Mouse (Mus musculus): ENCODE results near the gene Yif1a. TPM values are rescaled to one million over a fixed set of nuclear protein-coding genes. Genes with fewer than 3 reads are reported as not detected.

Yif1a gene
- polyA plus RNA-seq, 1 experiment from 2014 or later = 72.6 TPM

- peaks cover 40% of the 10 kb centered on the region for H3K36me3 ChIP-seq (replicated peaks; ENCODE audit: control insufficient read depth, insufficient read depth)
- WGBS = 77% methylated on average over 12 of the region's 12 CpGs
- peak overlapping the region; percentile 69 for H3K4me3 ChIP-seq (replicated peaks; ENCODE audit: low read length)
- H3K4me1 ChIP-seq (replicated peaks; ENCODE audit: control insufficient read depth, insufficient read depth, low read length) = peaks cover 50% of the 10 kb centered on the region
- DNase-seq (ENCODE audit: low spot score) (no peak), ATAC-seq (ENCODE audit: low FRiP score) (no peak)
- H3K4me2 ChIP-seq (replicated peaks) = peak overlapping the region; percentile 56
- H3K9me3 ChIP-seq (ENCODE audit: control insufficient read depth, low read length) = no peaks in the 10 kb centered on the region
- peak overlapping the region; percentile 50 for H3K9ac ChIP-seq
- no peaks in the 10 kb centered on the region for H3K27me3 ChIP-seq (ENCODE audit: control insufficient read depth, insufficient read depth, low read length)
- H3K27ac ChIP-seq = peak overlapping the region; percentile 96
Measured at GRCm38 (mm10) chr19:5093481-5094242, 5.3 kb downstream of the Yif1a start.

DNA sequence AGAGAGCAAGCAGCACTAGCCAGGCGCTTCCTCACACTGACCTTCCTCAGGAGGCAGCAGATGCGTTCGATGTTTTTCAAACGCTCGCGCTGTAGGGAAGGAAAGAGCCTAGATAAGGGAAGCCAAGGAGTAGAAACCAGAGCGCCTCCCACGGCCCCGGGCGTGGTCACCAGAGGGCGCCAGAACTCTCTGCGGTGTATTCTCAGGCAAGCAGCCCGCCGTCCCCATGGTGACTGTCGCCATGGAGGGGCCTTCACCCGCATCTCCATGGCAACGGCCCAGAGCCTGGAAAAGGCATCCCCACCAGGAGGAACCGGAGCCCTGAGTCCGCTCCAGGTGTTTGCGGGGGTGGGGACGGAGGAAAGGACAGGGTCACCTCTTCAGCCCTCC is 5.9 kb downstream of the Yif1a start:
- peaks cover 52% of the 10 kb centered on the region for H3K4me1 ChIP-seq (replicated peaks; ENCODE audit: control insufficient read depth, insufficient read depth, low read length)
- peak; percentile 51 for ATAC-seq (ENCODE audit: low FRiP score)

GRCm38 (mm10) chr19:5094746-5095417 is 6.5 kb downstream of the Yif1a start:
- peaks cover 46% of the 10 kb centered on the region for H3K36me3 ChIP-seq (replicated peaks; ENCODE audit: control insufficient read depth, insufficient read depth)
- H3K9me3 ChIP-seq (ENCODE audit: control insufficient read depth, low read length) = no peaks in the 10 kb centered on the region
- peaks cover 49% of the 10 kb centered on the region for H3K4me1 ChIP-seq (replicated peaks; ENCODE audit: control insufficient read depth, insufficient read depth, low read length)
- peak overlapping the region; percentile 96 for H3K27ac ChIP-seq
- H3K27me3 ChIP-seq (ENCODE audit: control insufficient read depth, insufficient read depth, low read length) = no peaks in the 10 kb centered on the region
- 26% methylated on average over 11 of the region's 11 CpGs for WGBS
- no peak for DNase-seq (ENCODE audit: low spot score)
- peak overlapping the region; percentile 69 for H3K4me3 ChIP-seq (replicated peaks; ENCODE audit: low read length)
- H3K4me2 ChIP-seq (replicated peaks) = peak overlapping the region; percentile 56
- no peak for ATAC-seq (ENCODE audit: low FRiP score)
- H3K9ac ChIP-seq = peak overlapping the region; percentile 99

More for the DNA sequence above, 5.9 kb downstream of the Yif1a start:
- H3K4me3 ChIP-seq (replicated peaks; ENCODE audit: low read length) = peak overlapping the region; percentile 69
- peak overlapping the region; percentile 99 for H3K9ac ChIP-seq
- DNase-seq (ENCODE audit: low spot score) = peak; percentile 93
- peaks cover 40% of the 10 kb centered on the region for H3K36me3 ChIP-seq (replicated peaks; ENCODE audit: control insufficient read depth, insufficient read depth)
- no peaks in the 10 kb centered on the region for H3K27me3 ChIP-seq (ENCODE audit: control insufficient read depth, insufficient read depth, low read length)
- under 1% methylated on average over 20 of the region's 21 CpGs for WGBS
- H3K27ac ChIP-seq = peak overlapping the region; percentile 96
- H3K4me2 ChIP-seq (replicated peaks) = peak overlapping the region; percentile 56
- H3K9me3 ChIP-seq (ENCODE audit: control insufficient read depth, low read length) = no peaks in the 10 kb centered on the region

- H3K4me1 ChIP-seq (replicated peaks; ENCODE audit: control insufficient read depth, insufficient read depth, low read length) = peaks cover 49% of the 10 kb centered on the region
- ATAC-seq (ENCODE audit: low FRiP score) (no peak), DNase-seq (ENCODE audit: low spot score) (no peak)
- H3K27ac ChIP-seq = peak overlapping the region; percentile 96
- peaks cover 48% of the 10 kb centered on the region for H3K36me3 ChIP-seq (replicated peaks; ENCODE audit: control insufficient read depth, insufficient read depth)
- H3K9ac ChIP-seq = peak overlapping the region; percentile 99
- H3K27me3 ChIP-seq (ENCODE audit: control insufficient read depth, insufficient read depth, low read length) = no peaks in the 10 kb centered on the region
- WGBS = 6% methylated on average over 9 of the region's 9 CpGs
- peak overlapping the region; percentile 69 for H3K4me3 ChIP-seq (replicated peaks; ENCODE audit: low read length)
- H3K4me2 ChIP-seq (replicated peaks) = peak overlapping the region; percentile 56
- no peaks in the 10 kb centered on the region for H3K9me3 ChIP-seq (ENCODE audit: control insufficient read depth, low read length)
Measured at GRCm38 (mm10) chr19:5095887-5096474, 7.6 kb downstream of the Yif1a start.

- 1% methylated on average over 28 of the region's 31 CpGs for WGBS
- H3K36me3 ChIP-seq (replicated peaks; ENCODE audit: control insufficient read depth, insufficient read depth) = peaks cover 48% of the 10 kb centered on the region
- H3K27me3 ChIP-seq (ENCODE audit: control insufficient read depth, insufficient read depth, low read length) = no peaks in the 10 kb centered on the region
- H3K9me3 ChIP-seq (ENCODE audit: control insufficient read depth, low read length) = no peaks in the 10 kb centered on the region
- peak; percentile 15; the same call in 1 of the 2 replicates for ATAC-seq (ENCODE audit: low FRiP score)
- peak overlapping the region; percentile 96 for H3K27ac ChIP-seq
- peak overlapping the region; percentile 69 for H3K4me3 ChIP-seq (replicated peaks; ENCODE audit: low read length)
- peak; percentile 58 for DNase-seq (ENCODE audit: low spot score)
- H3K9ac ChIP-seq = peak overlapping the region; percentile 99
- H3K4me2 ChIP-seq (replicated peaks) = peak overlapping the region; percentile 56
- peaks cover 49% of the 10 kb centered on the region for H3K4me1 ChIP-seq (replicated peaks; ENCODE audit: control insufficient read depth, insufficient read depth, low read length)
Measured at GRCm38 (mm10) chr19:5097521-5098362, 9.4 kb downstream of the Yif1a start.

DNA sequence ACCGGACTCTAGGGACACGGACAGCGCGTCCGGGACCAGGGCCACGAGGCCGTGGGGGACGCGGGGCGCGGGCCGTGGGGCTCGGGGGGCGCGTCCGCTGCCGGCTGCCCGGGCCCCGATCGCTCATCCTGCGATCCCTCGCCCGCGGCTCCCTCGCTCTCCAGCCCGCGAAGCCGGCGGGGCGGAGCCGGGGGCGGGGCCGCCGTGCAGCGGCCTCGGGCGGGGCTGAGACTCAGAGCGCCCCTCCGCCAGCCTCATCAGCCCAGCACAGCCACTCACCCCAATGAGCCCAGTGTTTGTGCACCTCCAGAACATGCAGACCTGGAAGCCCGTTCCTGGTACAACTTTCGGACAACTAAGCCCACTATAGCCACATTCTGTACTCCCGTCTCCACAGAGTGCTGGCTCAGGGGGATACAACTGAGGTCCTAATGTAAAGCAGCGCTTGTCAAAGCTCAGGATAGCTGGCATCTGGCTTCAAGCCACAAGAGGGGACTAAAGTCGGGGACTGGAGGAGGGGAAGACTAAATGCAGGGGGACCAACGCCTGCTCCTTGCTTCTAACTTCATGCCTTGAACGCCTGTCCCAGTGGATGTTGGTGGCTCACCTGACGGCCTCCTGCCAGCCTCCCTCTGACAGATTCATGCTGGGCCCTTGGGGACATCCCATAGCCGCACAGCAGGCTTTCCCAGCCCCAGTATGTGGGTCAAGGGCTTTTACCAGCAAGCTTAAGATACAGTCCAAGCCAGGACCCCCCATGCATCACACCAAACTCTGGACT is 10.2 kb downstream of the Yif1a start, which contains the start of gene Cnih2:
Gene Cnih2 (minus strand): TSS at position 159 of the 781 bp plus-strand sequence.
- DNase-seq (ENCODE audit: low spot score) (peak; percentile 79), ATAC-seq (ENCODE audit: low FRiP score) (peak; percentile 70)
- 1% methylated on average over 21 of the region's 48 CpGs for WGBS
- Histone ChIP-seq H3K4me1 (replicated peaks; ENCODE audit: control insufficient read depth, insufficient read depth, low read length) (peaks cover 43% of the 10 kb centered on the region), H3K9me3 (ENCODE audit: control insufficient read depth, low read length) (no peaks in the 10 kb centered on the region), H3K36me3 (replicated peaks; ENCODE audit: control insufficient read depth, insufficient read depth) (peaks cover 48% of the 10 kb centered on the region), H3K27me3 (ENCODE audit: control insufficient read depth, insufficient read depth, low read length) (no peaks in the 10 kb centered on the region), H3K4me2 (replicated peaks) (peak within 1 kb of the TSS; percentile 56), H3K4me3 (replicated peaks; ENCODE audit: low read length) (peak within 1 kb of the TSS; percentile 69), H3K9ac (peak within 1 kb of the TSS; percentile 99), H3K27ac (peak within 1 kb of the TSS; percentile 96)

- WGBS = 24% methylated on average over 9 of the region's 9 CpGs
- Histone ChIP-seq H3K4me1 (replicated peaks; ENCODE audit: control insufficient read depth, insufficient read depth, low read length) (peaks cover 7% of the 10 kb centered on the region), H3K9ac (peak overlapping the region; percentile 91), H3K4me3 (replicated peaks; ENCODE audit: low read length) (peak overlapping the region; percentile 62), H3K9me3 (ENCODE audit: control insufficient read depth, low read length) (no peaks in the 10 kb centered on the region), H3K36me3 (replicated peaks; ENCODE audit: control insufficient read depth, insufficient read depth) (peaks cover 77% of the 10 kb centered on the region), H3K4me2 (replicated peaks) (peak overlapping the region; percentile 92), H3K27me3 (ENCODE audit: control insufficient read depth, insufficient read depth, low read length) (no peaks in the 10 kb centered on the region), H3K27ac (peak overlapping the region; percentile 94)
- no peak for ATAC-seq (ENCODE audit: low FRiP score)
- no peak for DNase-seq (ENCODE audit: low spot score)
Measured at GRCm38 (mm10) chr19:5106074-5106473, 17.7 kb downstream of the Yif1a start.

DNA sequence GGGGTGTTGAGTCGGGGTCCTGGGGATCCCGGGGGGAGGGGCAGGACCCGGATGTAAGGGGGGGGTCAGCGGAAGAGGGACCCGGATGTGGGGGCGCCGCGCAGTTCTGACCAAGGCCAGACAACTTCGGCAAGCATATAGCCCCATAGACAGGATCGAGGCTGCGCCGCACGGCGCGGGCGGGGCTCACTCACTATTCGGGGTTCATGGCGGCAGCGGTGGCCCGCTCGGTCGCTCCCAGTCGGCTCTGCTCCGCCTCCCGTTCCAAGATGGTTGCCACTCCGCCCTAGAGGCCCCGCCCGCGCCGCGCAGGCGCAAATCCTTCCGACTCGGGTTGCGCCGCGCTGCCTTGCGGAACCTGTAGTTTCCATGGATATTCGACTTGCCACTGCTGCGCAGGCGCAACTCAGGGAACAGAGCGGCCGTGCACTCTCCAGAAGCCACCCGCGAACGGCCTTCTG is 18.4 kb downstream of the Yif1a start, which contains the start of gene Rab1b:
Gene Rab1b (minus strand): TSS at position 342 of the 461 bp plus-strand sequence.
- peak; percentile 95 for ATAC-seq (ENCODE audit: low FRiP score)

More for the DNA sequence above, 18.4 kb downstream of the Yif1a start, which contains the start of gene Rab1b:
- peaks cover 77% of the 10 kb centered on the region for H3K36me3 ChIP-seq (replicated peaks; ENCODE audit: control insufficient read depth, insufficient read depth)
- peaks cover 7% of the 10 kb centered on the region for H3K4me1 ChIP-seq (replicated peaks; ENCODE audit: control insufficient read depth, insufficient read depth, low read length)
- DNase-seq (ENCODE audit: low spot score) = peak; percentile 99
- H3K9ac ChIP-seq = peak within 1 kb of the TSS; percentile 91
- H3K27me3 ChIP-seq (ENCODE audit: control insufficient read depth, insufficient read depth, low read length) = no peaks in the 10 kb centered on the region
- no peaks in the 10 kb centered on the region for H3K9me3 ChIP-seq (ENCODE audit: control insufficient read depth, low read length)
- WGBS = 1% methylated on average over 41 of the region's 46 CpGs
- peak within 1 kb of the TSS; percentile 94 for H3K27ac ChIP-seq
- peak within 1 kb of the TSS; percentile 62 for H3K4me3 ChIP-seq (replicated peaks; ENCODE audit: low read length)
- H3K4me2 ChIP-seq (replicated peaks) = peak within 1 kb of the TSS; percentile 92

All from hindbrain, embryonic 14.5 days (tissue).